Mouse (Mus musculus) CH12.LX (cell line): ENCODE measurements around the gene Prlh.

ENCODE experiments used
- ELF1 ChIP-seq: IDR thresholded peaks from 2 replicates; pipeline ENCODE4 v1.6.1; 2014; ENCODE audit warnings: low read depth, mild to moderate bottlenecking, inconsistent platforms, low read length, improper control_type of control experiment
- USF1 ChIP-seq: IDR thresholded peaks from 2 replicates; pipeline ENCODE4 v1.6.1; 2014; ENCODE audit warnings: low read depth, mild to moderate bottlenecking, inconsistent platforms, low read length, improper control_type of control experiment

- TF ChIP-seq USF1 (no peak), ELF1 (no peak)
Observed at GRCm38 (mm10) chr1:90981346-90981745, 28.4 kb downstream of the Prlh start.
